Mouse (Mus musculus): ENCODE results near the gene Map2k5. TPM values are rescaled to one million over a fixed set of nuclear protein-coding genes. Genes with fewer than 3 reads are reported as not detected.

Gene Map2k5
- polyA plus RNA-seq, 1 experiment from 2014 or later = 27.3 TPM

GRCm38 (mm10) chr9:63148410-63149371 lies 229.0 kb downstream of the Map2k5 start, which contains the start of gene Skor1:
Gene Skor1 (minus strand): TSS chr9:63148961.
- Histone ChIP-seq H3K9me3 (ENCODE audit: control insufficient read depth, low read length) (peaks cover 5% of the 10 kb centered on the region; the same call in 1 of the 2 replicates), H3K36me3 (ENCODE audit: control insufficient read depth, insufficient read depth, low read length) (no peaks in the 10 kb centered on the region), H3K4me3 (ENCODE audit: low read length) (peak within 1 kb of the TSS; percentile 51), H3K27me3 (ENCODE audit: control insufficient read depth, insufficient read depth, low read depth, low read length) (peaks cover 99% of the 10 kb centered on the region), H3K9ac (ENCODE audit: low read length) (no peak within 1 kb of the TSS), H3K4me1 (replicated peaks; ENCODE audit: control insufficient read depth, insufficient read depth, low read length) (peaks cover 32% of the 10 kb centered on the region), H3K4me2 (ENCODE audit: low read depth, low read length) (peak within 1 kb of the TSS; percentile 81), H3K27ac (ENCODE audit: low read length) (no peak within 1 kb of the TSS)
- ATAC-seq (ENCODE audit: low read depth) = no peak
- WGBS = under 1% methylated on average over 86 of the region's 108 CpGs

GRCm38 (mm10) chr9:63147786-63148409 lies 229.8 kb downstream of the Map2k5 start:
- WGBS = 2% methylated on average over 14 of the region's 14 CpGs
- no peaks in the 10 kb centered on the region for H3K9me3 ChIP-seq (ENCODE audit: control insufficient read depth, low read length)
- H3K4me3 ChIP-seq (ENCODE audit: low read length) = no peak overlapping the region; the same call in 1 of the 2 replicates
- no peaks in the 10 kb centered on the region for H3K36me3 ChIP-seq (ENCODE audit: control insufficient read depth, insufficient read depth, low read length)
- no peak overlapping the region for H3K9ac ChIP-seq (ENCODE audit: low read length)
- H3K27me3 ChIP-seq (ENCODE audit: control insufficient read depth, insufficient read depth, low read depth, low read length) = peaks cover 99% of the 10 kb centered on the region
- H3K4me2 ChIP-seq (ENCODE audit: low read depth, low read length) = no peak overlapping the region
- no peak for ATAC-seq (ENCODE audit: low read depth)
- H3K4me1 ChIP-seq (replicated peaks; ENCODE audit: control insufficient read depth, insufficient read depth, low read length) = peaks cover 35% of the 10 kb centered on the region
- no peak overlapping the region for H3K27ac ChIP-seq (ENCODE audit: low read length)

GRCm38 (mm10) chr9:63147296-63147695 lies 230.4 kb downstream of the Map2k5 start:
- H3K4me3 ChIP-seq (ENCODE audit: low read length) = no peak overlapping the region
- H3K9me3 ChIP-seq (ENCODE audit: control insufficient read depth, low read length) = no peaks in the 10 kb centered on the region
- no peak overlapping the region for H3K4me2 ChIP-seq (ENCODE audit: low read depth, low read length)
- WGBS = 0% methylated on average over 9 of the region's 9 CpGs
- no peak overlapping the region for H3K27ac ChIP-seq (ENCODE audit: low read length)
- peaks cover 99% of the 10 kb centered on the region for H3K27me3 ChIP-seq (ENCODE audit: control insufficient read depth, insufficient read depth, low read depth, low read length)
- H3K4me1 ChIP-seq (replicated peaks; ENCODE audit: control insufficient read depth, insufficient read depth, low read length) = peaks cover 35% of the 10 kb centered on the region
- no peak overlapping the region for H3K9ac ChIP-seq (ENCODE audit: low read length)
- ATAC-seq (ENCODE audit: low read depth) = no peak
- no peaks in the 10 kb centered on the region for H3K36me3 ChIP-seq (ENCODE audit: control insufficient read depth, insufficient read depth, low read length)

GRCm38 (mm10) chr9:63146856-63147274 lies 230.8 kb downstream of the Map2k5 start:
- no peaks in the 10 kb centered on the region for H3K36me3 ChIP-seq (ENCODE audit: control insufficient read depth, insufficient read depth, low read length)
- under 1% methylated on average over 20 of the region's 20 CpGs for WGBS
- H3K9me3 ChIP-seq (ENCODE audit: control insufficient read depth, low read length) = no peaks in the 10 kb centered on the region
- H3K27me3 ChIP-seq (ENCODE audit: control insufficient read depth, insufficient read depth, low read depth, low read length) = peaks cover 99% of the 10 kb centered on the region
- no peak overlapping the region for H3K27ac ChIP-seq (ENCODE audit: low read length)
- ATAC-seq (ENCODE audit: low read depth) = no peak
- peak overlapping the region; percentile 32 for H3K4me2 ChIP-seq (ENCODE audit: low read depth, low read length)
- H3K4me3 ChIP-seq (ENCODE audit: low read length) = peak overlapping the region; percentile 37
- H3K9ac ChIP-seq (ENCODE audit: low read length) = no peak overlapping the region
- peaks cover 35% of the 10 kb centered on the region for H3K4me1 ChIP-seq (replicated peaks; ENCODE audit: control insufficient read depth, insufficient read depth, low read length)

- H3K4me3 ChIP-seq (ENCODE audit: low read length) = peak overlapping the region; percentile 37
- H3K27ac ChIP-seq (ENCODE audit: low read length) = no peak overlapping the region
- WGBS = 1% methylated on average over 46 of the region's 46 CpGs
- ATAC-seq (ENCODE audit: low read depth) = no peak
- no peaks in the 10 kb centered on the region for H3K36me3 ChIP-seq (ENCODE audit: control insufficient read depth, insufficient read depth, low read length)
- peaks cover 99% of the 10 kb centered on the region for H3K27me3 ChIP-seq (ENCODE audit: control insufficient read depth, insufficient read depth, low read depth, low read length)
- H3K4me1 ChIP-seq (replicated peaks; ENCODE audit: control insufficient read depth, insufficient read depth, low read length) = peaks cover 35% of the 10 kb centered on the region
- peak overlapping the region; percentile 32 for H3K4me2 ChIP-seq (ENCODE audit: low read depth, low read length)
- H3K9ac ChIP-seq (ENCODE audit: low read length) = no peak overlapping the region
- no peaks in the 10 kb centered on the region for H3K9me3 ChIP-seq (ENCODE audit: control insufficient read depth, low read length)
Observed at GRCm38 (mm10) chr9:63146126-63146855, 231.4 kb downstream of the Map2k5 start.

GRCm38 (mm10) chr9:63145249-63146125 lies 232.2 kb downstream of the Map2k5 start:
- Histone ChIP-seq H3K27ac (ENCODE audit: low read length) (no peak overlapping the region), H3K4me3 (ENCODE audit: low read length) (peak overlapping the region; percentile 37), H3K4me2 (ENCODE audit: low read depth, low read length) (peak overlapping the region; percentile 10; the same call in 1 of the 2 replicates), H3K9me3 (ENCODE audit: control insufficient read depth, low read length) (no peaks in the 10 kb centered on the region), H3K9ac (ENCODE audit: low read length) (no peak overlapping the region), H3K27me3 (ENCODE audit: control insufficient read depth, insufficient read depth, low read depth, low read length) (peaks cover 99% of the 10 kb centered on the region), H3K4me1 (replicated peaks; ENCODE audit: control insufficient read depth, insufficient read depth, low read length) (peaks cover 35% of the 10 kb centered on the region), H3K36me3 (ENCODE audit: control insufficient read depth, insufficient read depth, low read length) (no peaks in the 10 kb centered on the region)
- 2% methylated on average over 73 of the region's 73 CpGs for WGBS
- ATAC-seq (ENCODE audit: low read depth) = no peak

- Histone ChIP-seq H3K36me3 (ENCODE audit: control insufficient read depth, insufficient read depth, low read length) (no peaks in the 10 kb centered on the region), H3K4me3 (ENCODE audit: low read length) (peak overlapping the region; percentile 37), H3K4me2 (ENCODE audit: low read depth, low read length) (no peak overlapping the region; the same call in 1 of the 2 replicates), H3K27ac (ENCODE audit: low read length) (no peak overlapping the region), H3K4me1 (replicated peaks; ENCODE audit: control insufficient read depth, insufficient read depth, low read length) (peaks cover 35% of the 10 kb centered on the region), H3K9ac (ENCODE audit: low read length) (no peak overlapping the region), H3K9me3 (ENCODE audit: control insufficient read depth, low read length) (no peaks in the 10 kb centered on the region), H3K27me3 (ENCODE audit: control insufficient read depth, insufficient read depth, low read depth, low read length) (peaks cover 99% of the 10 kb centered on the region)
- no peak for ATAC-seq (ENCODE audit: low read depth)
- WGBS = 1% methylated on average over 80 of the region's 80 CpGs
Observed at GRCm38 (mm10) chr9:63144502-63145248, 233.0 kb downstream of the Map2k5 start.

Measured in lung, embryonic 16.5 days (tissue).